Mouse (Mus musculus) heart, embryonic 11.5 days (tissue): ENCODE measurements around the gene 1810009J06Rik. TPM values are rescaled to one million over a fixed set of nuclear protein-coding genes. Genes with fewer than 3 reads are reported as not detected.
"Not testable (repeated sequence)": the region's sequence is repeated elsewhere in the genome, so short reads cannot be mapped to it uniquely, and the experiment has no call there.

Source experiments
- ATAC-seq: fragments of 200-750 bp; cut with Nextera tagmentation; replicated peaks from 2 replicates; pipeline ENCODE4 v1.8.0; 2017; ENCODE audit warnings: moderate library complexity; ENCODE audit not compliant: insufficient number of reproducible peaks, low FRiP score, low TSS enrichment
- H3K27ac ChIP-seq: fragments of 300-500 bp; sonication (generic); 2 replicates; pipeline ENCODE4 v1.5.1; 2014; ENCODE audit warnings: mild to moderate bottlenecking, low read depth, low read length
- H3K27me3 ChIP-seq: fragments of 300-500 bp; sonication (generic); 2 replicates; pipeline ENCODE4 v1.6.1; 2014; ENCODE audit warnings: mild to moderate bottlenecking, low read length, mixed read lengths; ENCODE audit not compliant: control insufficient read depth, insufficient read depth
- H3K36me3 ChIP-seq: fragments of 300-500 bp; sonication (generic); 2 replicates; pipeline ENCODE4 v1.6.1; 2014; ENCODE audit warnings: mild to moderate bottlenecking, low read length, moderate library complexity, mixed read lengths; ENCODE audit not compliant: control insufficient read depth, insufficient read depth
- H3K4me1 ChIP-seq: fragments of 300-500 bp; sonication (generic); 2 replicates; pipeline ENCODE4 v1.6.1; 2014; ENCODE audit warnings: low read length; ENCODE audit not compliant: control insufficient read depth, insufficient read depth
- H3K4me2 ChIP-seq: fragments of 300-500 bp; sonication (generic); 2 replicates; pipeline ENCODE4 v1.6.1; 2014; ENCODE audit warnings: mild to moderate bottlenecking, moderate library complexity
- H3K4me3 ChIP-seq: fragments of 300-500 bp; sonication (generic); 2 replicates; pipeline ENCODE4 v1.5.1; 2014; ENCODE audit warnings: low read depth, low read length
- H3K9ac ChIP-seq: fragments of 300-500 bp; sonication (generic); 2 replicates; pipeline ENCODE4 v1.6.1; 2014; ENCODE audit warnings: mild to moderate bottlenecking, low read depth, low read length, moderate library complexity
- H3K9me3 ChIP-seq: fragments of 300-500 bp; sonication (generic); replicated peaks from 2 replicates; pipeline ENCODE4 v1.6.1; 2016; ENCODE audit warnings: low read length; ENCODE audit not compliant: control insufficient read depth
- WGBS: fragments of 180-500 bp; shearing (Covaris S2); extraction: QIAGEN DNeasy Blood & Tissue Kit; methylation state at CpG from one replicate; pipeline ENCODE4 v1.1.7; 2014; ENCODE audit not compliant: insufficient replicate concordance; 5-methylcytosine and 5-hydroxymethylcytosine counted together
- polyA plus RNA-seq: library from polyadenylated mRNA; unstranded; fragments of >200 nt; fragmentation: Nextera tagmentation; extraction: Ambion mirVana; gene quantifications from 2 replicates; pipeline ENCODE4 v1.2.1, GENCODE M21; 2014

Gene 1810009J06Rik
- not detected in 2 replicates for polyA plus RNA-seq

DNA sequence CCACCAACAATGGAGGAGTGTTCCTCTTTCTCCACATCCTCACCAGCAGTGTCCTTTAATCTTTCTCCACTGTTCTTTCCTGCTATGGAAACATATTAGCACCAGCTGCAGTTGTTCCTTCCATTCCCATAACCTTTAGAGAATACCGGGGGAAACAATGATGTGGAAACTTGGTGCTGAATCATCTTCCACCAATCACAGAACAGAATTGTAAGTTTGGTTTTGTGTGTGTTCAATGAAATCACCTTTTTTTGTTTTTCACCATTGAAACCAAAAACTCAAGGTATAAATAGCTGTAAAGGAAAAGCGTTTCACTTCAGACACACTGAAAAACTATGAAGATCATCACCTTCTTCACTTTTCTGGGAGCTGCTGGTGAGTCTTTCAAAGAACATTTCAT, at the start of gene 1810009J06Rik:
TSS of gene 1810009J06Rik (plus strand) at position 301 of the 400 bp plus-strand sequence.
- H3K27ac ChIP-seq, H3K36me3 ChIP-seq, H3K9ac ChIP-seq, H3K27me3 ChIP-seq, ATAC-seq, H3K4me1 ChIP-seq, H3K9me3 ChIP-seq, H3K4me3 ChIP-seq, H3K4me2 ChIP-seq: not testable (repeated sequence)
- 79% methylated on average over 2 of the region's 2 CpGs for WGBS

DNA sequence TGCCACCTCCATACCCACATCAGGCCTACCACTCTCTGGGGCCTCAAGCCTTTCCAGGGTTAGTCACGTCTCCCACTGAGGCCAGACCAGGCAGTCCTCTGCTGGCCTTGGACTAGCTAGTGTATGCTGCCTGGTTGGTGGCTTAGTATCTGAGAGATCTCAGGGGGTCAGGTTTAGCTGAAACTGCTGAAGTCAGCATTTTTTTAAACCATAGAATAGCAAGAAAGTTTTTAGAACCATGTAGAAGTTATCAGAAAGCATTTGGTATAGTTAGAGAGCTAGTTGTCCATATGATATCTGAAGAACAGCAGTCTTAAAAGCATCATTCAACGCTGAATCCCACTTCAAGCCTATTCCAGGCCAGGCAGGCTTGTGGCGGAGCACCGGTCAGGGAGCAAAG, 44.6 kb upstream of the 1810009J06Rik start:
- no peaks in the 10 kb centered on the region for H3K27me3 ChIP-seq
- no peak overlapping the region for H3K4me3 ChIP-seq
- no peak for ATAC-seq
- H3K4me1 ChIP-seq = no peaks in the 10 kb centered on the region
- H3K27ac ChIP-seq = no peak overlapping the region
- no peaks in the 10 kb centered on the region for H3K36me3 ChIP-seq
- no peak overlapping the region for H3K9ac ChIP-seq
- no peak overlapping the region for H3K4me2 ChIP-seq
- no peaks in the 10 kb centered on the region for H3K9me3 ChIP-seq
- 72% methylated on average over 4 of the region's 4 CpGs for WGBS

DNA sequence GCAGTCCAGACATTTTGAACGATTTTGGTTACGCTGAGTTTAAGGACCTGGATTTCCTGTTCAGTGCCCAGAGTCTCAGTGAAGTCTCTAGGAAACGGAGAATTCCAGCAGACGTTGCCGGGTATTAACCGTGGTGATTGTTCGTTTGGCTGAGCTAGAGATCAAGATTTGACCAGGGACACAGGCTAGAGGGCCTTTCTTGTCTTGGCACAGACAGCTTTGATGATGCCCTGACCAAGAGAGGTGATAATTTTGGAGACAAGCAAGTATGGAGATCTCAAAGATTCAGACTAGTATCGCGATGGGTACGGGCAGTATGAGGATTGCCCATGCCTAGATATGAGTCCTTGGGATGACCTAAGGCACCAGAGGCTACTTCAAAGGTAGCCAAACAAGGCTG, 24.1 kb upstream of the 1810009J06Rik start, which contains the start of gene 1700074P13Rik:
TSS of gene 1700074P13Rik (minus strand) at position 101 of the 400 bp plus-strand sequence.
- Histone ChIP-seq H3K4me2 (no peak within 1 kb of the TSS), H3K9me3 (0 out of 2 replicates have a peak, but pooled peaks cover 3% of the 10 kb centered on the region), H3K36me3 (no peaks in the 10 kb centered on the region), H3K27ac (no peak within 1 kb of the TSS), H3K27me3 (no peaks in the 10 kb centered on the region), H3K4me1 (no peaks in the 10 kb centered on the region), H3K4me3 (no peak within 1 kb of the TSS), H3K9ac (no peak within 1 kb of the TSS)
- no peak for ATAC-seq
- WGBS = 89% methylated on average over 10 of the region's 10 CpGs

DNA sequence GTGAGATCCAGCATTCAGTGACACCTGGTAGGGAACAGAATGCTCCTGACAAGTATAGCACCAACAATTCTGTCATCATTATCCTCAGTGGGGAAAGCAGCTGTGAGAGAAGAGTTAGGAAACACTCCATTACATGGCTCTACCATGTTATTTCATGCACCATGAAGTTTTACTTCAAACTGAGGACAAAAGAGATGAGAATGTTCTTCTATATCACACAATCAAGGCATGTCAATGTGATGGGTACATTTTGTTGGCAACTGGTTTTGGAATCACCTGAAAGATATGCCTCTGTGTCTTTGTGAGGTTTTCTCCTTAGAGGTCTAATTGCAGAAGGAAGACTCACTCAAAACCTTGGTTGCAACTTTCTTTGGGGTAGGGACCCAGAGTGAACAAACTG, 12.8 kb upstream of the 1810009J06Rik start, which contains the start of gene Gm4744:
TSS of gene Gm4744 (minus strand) at position 101 of the 400 bp plus-strand sequence.
- Histone ChIP-seq H3K4me2 (no peak within 1 kb of the TSS), H3K4me3 (no peak within 1 kb of the TSS), H3K9ac (no peak within 1 kb of the TSS), H3K4me1 (no peaks in the 10 kb centered on the region), H3K27ac (no peak within 1 kb of the TSS), H3K36me3 (no peaks in the 10 kb centered on the region), H3K9me3 (no peaks in the 10 kb centered on the region), H3K27me3 (no peaks in the 10 kb centered on the region)
- no peak for ATAC-seq

DNA sequence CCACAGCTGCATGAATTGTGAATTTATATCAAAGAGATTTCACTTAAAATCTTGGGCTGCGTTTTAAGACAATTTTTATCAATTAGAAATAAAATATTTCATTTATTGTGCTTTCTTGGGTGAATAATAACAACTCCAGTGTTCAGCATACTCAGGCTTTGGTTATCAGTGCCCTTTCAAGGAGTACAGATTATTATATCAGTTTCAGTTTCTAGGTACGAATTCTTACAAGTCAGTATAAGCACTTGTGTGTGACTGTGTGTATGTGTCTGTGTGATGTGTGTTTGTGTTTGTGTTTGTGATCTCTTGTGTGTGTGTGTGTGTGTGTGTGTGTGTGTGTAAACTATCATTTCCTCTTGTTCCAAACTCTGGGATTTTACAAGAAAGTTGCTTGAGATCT, 10.8 kb upstream of the 1810009J06Rik start:
- Histone ChIP-seq H3K4me1 (no peaks in the 10 kb centered on the region), H3K9me3 (no peaks in the 10 kb centered on the region), H3K27ac (no peak overlapping the region), H3K9ac (no peak overlapping the region), H3K4me2 (no peak overlapping the region), H3K36me3 (no peaks in the 10 kb centered on the region), H3K27me3 (no peaks in the 10 kb centered on the region), H3K4me3 (no peak overlapping the region)
- WGBS = 48% methylated on average over 2 of the region's 2 CpGs
- ATAC-seq = no peak

DNA sequence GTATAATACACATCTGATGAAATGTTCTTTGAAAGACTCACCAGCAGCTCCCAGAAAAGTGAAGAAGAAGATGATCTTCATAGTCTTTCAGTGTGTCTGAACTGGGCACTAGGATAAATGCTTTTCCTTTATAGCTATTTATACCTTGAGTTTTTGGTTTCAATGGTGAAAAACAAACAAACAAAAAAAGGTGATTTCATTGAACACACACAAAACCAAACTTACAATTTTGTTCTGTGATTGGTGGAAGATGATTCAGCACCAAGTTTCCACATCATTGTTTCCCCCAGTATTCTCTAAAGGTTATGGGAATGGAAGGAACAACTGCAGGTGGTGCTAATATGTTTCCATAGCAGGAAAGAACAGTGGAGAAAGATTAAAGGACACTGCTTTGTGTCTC, 34.8 kb downstream of the 1810009J06Rik start, which contains the start of gene Gm2663:
TSS of gene Gm2663 (minus strand) at position 101 of the 400 bp plus-strand sequence.
- not testable (repeated sequence) for H3K27ac ChIP-seq, ATAC-seq, H3K4me3 ChIP-seq, H3K36me3 ChIP-seq, H3K9ac ChIP-seq, H3K4me1 ChIP-seq, H3K27me3 ChIP-seq, H3K9me3 ChIP-seq, H3K4me2 ChIP-seq

DNA sequence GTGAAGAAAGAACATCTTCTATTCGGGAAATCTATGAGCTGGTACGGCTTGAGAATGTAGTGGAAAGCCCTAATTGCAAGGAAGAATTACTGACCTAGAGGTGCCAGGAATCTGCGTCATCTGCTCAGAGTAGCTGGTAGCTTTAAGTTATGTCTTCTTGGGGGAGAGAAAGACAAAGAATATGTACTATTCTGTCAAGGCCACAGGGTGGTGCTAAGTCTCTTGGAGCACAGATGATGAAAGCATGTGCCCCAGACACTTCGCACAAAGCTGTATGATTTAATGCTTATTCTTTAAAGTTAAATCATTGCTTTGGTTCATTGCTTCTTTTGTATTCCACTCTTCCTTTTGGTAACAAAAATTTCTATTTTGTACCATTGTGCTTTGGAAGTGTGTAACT, 50.5 kb downstream of the 1810009J06Rik start:
- H3K9ac ChIP-seq = no peak overlapping the region
- no peaks in the 10 kb centered on the region for H3K9me3 ChIP-seq
- H3K27me3 ChIP-seq = no peaks in the 10 kb centered on the region
- no peaks in the 10 kb centered on the region for H3K36me3 ChIP-seq
- WGBS = 77% methylated on average over 4 of the region's 4 CpGs
- H3K4me2 ChIP-seq = no peak overlapping the region
- no peak overlapping the region for H3K27ac ChIP-seq
- H3K4me1 ChIP-seq = no peaks in the 10 kb centered on the region
- H3K4me3 ChIP-seq = no peak overlapping the region
- ATAC-seq = no peak

Other genes starting within 250 kb of the 1810009J06Rik start
- not detected in 2 replicates for gene Moxd2, start 77.3 kb upstream of the 1810009J06Rik start, polyA plus RNA-seq
- not detected in 2 replicates for gene Prss58, start 64.4 kb upstream of the 1810009J06Rik start, polyA plus RNA-seq
- not detected in 2 replicates for gene 1700074P13Rik, start 24.2 kb upstream of the 1810009J06Rik start, polyA plus RNA-seq
- gene Gm4744, start 12.9 kb upstream of the 1810009J06Rik start, polyA plus RNA-seq = not detected in 2 replicates
- gene Gm2663, start 34.7 kb downstream of the 1810009J06Rik start, polyA plus RNA-seq = 0.19 TPM in 1 of 2 replicates, not detected in the other
- not detected in 2 replicates for gene 2210010C04Rik, start 70.8 kb downstream of the 1810009J06Rik start, polyA plus RNA-seq